Mouse (Mus musculus): ENCODE results near the gene Egfem1. TPM values are rescaled to one million over a fixed set of nuclear protein-coding genes. Genes with fewer than 3 reads are reported as not detected.

Egfem1 gene
- polyA plus RNA-seq, 1 experiment from 2014 or later: 5.4 TPM

DNA sequence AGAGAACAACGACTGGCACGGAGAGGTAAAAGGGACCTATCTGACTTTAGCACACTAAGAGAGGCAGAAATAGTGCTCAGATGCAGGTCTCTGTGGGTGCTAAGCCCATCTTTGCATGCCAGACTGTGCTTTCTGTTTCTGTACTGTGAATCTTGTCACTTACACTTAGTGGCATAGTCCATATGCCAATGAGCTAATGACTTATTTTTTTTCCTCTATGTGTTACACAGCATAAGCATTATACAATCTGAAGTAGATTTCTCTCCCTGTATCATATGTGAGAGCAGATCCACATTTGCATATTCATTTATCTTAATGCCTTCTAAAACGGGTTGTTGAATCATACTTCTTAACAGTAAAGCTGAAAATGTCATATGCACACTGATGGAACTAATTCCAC lies 317.2 kb downstream of the Egfem1 start:
- H3K4me1 ChIP-seq (replicated peaks): no peaks in the 10 kb centered on the region
- no peak for ATAC-seq (ENCODE audit: low read depth)
- no peak overlapping the region for H3K4me3 ChIP-seq
- H3K4me2 ChIP-seq: no peak overlapping the region
- H3K27me3 ChIP-seq: no peaks in the 10 kb centered on the region
- no peak overlapping the region for H3K27ac ChIP-seq (replicated peaks)
- H3K36me3 ChIP-seq: no peaks in the 10 kb centered on the region
- no peak overlapping the region for H3K9ac ChIP-seq
- 83% methylated on average over 3 of the region's 3 CpGs for WGBS
- H3K9me3 ChIP-seq: no peaks in the 10 kb centered on the region

DNA sequence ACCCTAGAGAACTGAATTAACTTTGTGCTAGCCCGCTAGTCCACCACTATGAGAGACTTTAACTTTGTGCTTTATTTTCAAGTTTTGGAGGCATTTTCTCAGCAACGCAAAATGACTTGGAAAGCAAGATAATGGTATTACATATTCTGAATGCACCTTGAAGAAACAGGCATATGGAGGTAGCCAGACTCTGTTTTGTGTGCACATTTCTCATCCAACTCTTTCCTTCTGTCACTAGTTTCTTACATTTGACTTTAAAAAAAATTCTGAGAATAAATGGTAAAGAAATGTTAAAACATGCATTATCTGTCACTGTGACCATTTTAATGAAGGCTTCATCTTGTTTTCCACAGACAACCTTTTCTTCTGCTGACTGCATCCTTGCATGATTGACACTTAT lies 339.8 kb downstream of the Egfem1 start:
- no peaks in the 10 kb centered on the region for H3K27me3 ChIP-seq
- no peak overlapping the region for H3K9ac ChIP-seq
- H3K4me1 ChIP-seq (replicated peaks): no peaks in the 10 kb centered on the region
- no peak overlapping the region for H3K27ac ChIP-seq (replicated peaks)
- H3K4me2 ChIP-seq: no peak overlapping the region
- no peaks in the 10 kb centered on the region for H3K9me3 ChIP-seq
- H3K4me3 ChIP-seq: no peak overlapping the region
- ATAC-seq (ENCODE audit: low read depth): no peak
- WGBS: 95% methylated on average over 2 of the region's 2 CpGs
- H3K36me3 ChIP-seq: no peaks in the 10 kb centered on the region

- no peak overlapping the region for H3K27ac ChIP-seq (replicated peaks)
- H3K27me3 ChIP-seq: no peaks in the 10 kb centered on the region
- H3K9ac ChIP-seq: no peak overlapping the region
- H3K4me1 ChIP-seq (replicated peaks): 0 out of 2 replicates have a peak, but pooled peaks cover 7% of the 10 kb centered on the region
- 55% methylated on average over 10 of the region's 10 CpGs for WGBS
- H3K4me2 ChIP-seq: no peak overlapping the region
- no peaks in the 10 kb centered on the region for H3K9me3 ChIP-seq
- no peaks in the 10 kb centered on the region for H3K36me3 ChIP-seq
- no peak overlapping the region for H3K4me3 ChIP-seq
- ATAC-seq (ENCODE audit: low read depth): no peak
Measured at GRCm38 (mm10) chr3:29432109-29433091, 350.6 kb downstream of the Egfem1 start.

- no peak overlapping the region for H3K4me3 ChIP-seq
- H3K4me1 ChIP-seq (replicated peaks): no peaks in the 10 kb centered on the region
- no peaks in the 10 kb centered on the region for H3K36me3 ChIP-seq
- WGBS: 89% methylated on average over 6 of the region's 6 CpGs
- H3K9me3 ChIP-seq: no peaks in the 10 kb centered on the region
- H3K27ac ChIP-seq (replicated peaks): no peak overlapping the region
- H3K9ac ChIP-seq: no peak overlapping the region
- ATAC-seq (ENCODE audit: low read depth): no peak
- H3K27me3 ChIP-seq: no peaks in the 10 kb centered on the region
- H3K4me2 ChIP-seq: no peak overlapping the region
Measured at GRCm38 (mm10) chr3:29443024-29443423, 361.2 kb downstream of the Egfem1 start.

DNA sequence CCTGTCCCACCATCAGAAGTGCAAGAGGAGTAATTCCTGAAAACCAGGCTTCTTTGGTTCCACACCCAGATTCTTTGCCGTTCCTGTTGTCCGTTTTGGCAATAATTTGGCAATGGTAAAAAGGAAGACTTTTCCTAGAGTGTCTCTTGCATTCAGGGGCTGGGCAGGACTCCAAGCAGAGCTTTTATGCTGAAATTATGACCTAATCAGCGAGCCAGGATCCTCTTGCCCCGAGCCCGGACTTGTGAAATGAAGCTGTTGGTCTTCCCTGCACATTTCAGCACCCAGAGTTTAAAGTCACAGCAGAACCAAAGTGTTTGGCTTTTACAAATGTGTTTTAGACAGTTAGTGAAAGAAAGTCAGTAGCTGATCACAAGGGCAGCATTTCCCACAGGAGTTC lies 362.8 kb downstream of the Egfem1 start:
- Histone ChIP-seq H3K9ac (no peak overlapping the region), H3K9me3 (no peaks in the 10 kb centered on the region), H3K4me3 (no peak overlapping the region), H3K4me1 (replicated peaks) (0 out of 2 replicates have a peak, but pooled peaks cover 6% of the 10 kb centered on the region), H3K36me3 (no peaks in the 10 kb centered on the region), H3K27me3 (no peaks in the 10 kb centered on the region), H3K27ac (replicated peaks) (no peak overlapping the region), H3K4me2 (no peak overlapping the region)
- no peak for ATAC-seq (ENCODE audit: low read depth)
- 65% methylated on average over 5 of the region's 5 CpGs for WGBS

DNA sequence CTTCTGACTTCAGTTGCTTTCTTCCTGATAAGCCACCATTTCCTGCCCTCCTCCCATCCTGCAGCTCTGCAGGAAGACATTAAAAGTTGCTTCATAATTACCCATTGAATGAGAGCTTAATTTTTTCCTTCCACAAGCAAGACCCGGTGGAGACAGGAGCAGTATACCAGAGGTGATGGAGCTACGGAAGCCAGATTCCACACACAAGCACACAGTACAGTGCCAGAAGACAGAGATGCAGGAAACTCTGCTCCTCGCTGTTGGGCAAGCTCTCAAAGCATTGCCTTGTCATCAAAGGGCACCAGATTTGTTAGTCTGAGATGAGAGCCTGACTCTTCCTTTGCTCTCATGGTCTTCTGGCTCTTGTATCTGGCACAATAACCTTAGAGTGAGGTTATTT lies 364.3 kb downstream of the Egfem1 start:
- Histone ChIP-seq H3K4me3 (no peak overlapping the region), H3K27ac (replicated peaks) (no peak overlapping the region), H3K9ac (no peak overlapping the region), H3K27me3 (no peaks in the 10 kb centered on the region), H3K4me2 (no peak overlapping the region), H3K9me3 (no peaks in the 10 kb centered on the region), H3K4me1 (replicated peaks) (0 out of 2 replicates have a peak, but pooled peaks cover 6% of the 10 kb centered on the region), H3K36me3 (no peaks in the 10 kb centered on the region)
- 70% methylated on average over 3 of the region's 3 CpGs for WGBS
- ATAC-seq (ENCODE audit: low read depth): no peak

DNA sequence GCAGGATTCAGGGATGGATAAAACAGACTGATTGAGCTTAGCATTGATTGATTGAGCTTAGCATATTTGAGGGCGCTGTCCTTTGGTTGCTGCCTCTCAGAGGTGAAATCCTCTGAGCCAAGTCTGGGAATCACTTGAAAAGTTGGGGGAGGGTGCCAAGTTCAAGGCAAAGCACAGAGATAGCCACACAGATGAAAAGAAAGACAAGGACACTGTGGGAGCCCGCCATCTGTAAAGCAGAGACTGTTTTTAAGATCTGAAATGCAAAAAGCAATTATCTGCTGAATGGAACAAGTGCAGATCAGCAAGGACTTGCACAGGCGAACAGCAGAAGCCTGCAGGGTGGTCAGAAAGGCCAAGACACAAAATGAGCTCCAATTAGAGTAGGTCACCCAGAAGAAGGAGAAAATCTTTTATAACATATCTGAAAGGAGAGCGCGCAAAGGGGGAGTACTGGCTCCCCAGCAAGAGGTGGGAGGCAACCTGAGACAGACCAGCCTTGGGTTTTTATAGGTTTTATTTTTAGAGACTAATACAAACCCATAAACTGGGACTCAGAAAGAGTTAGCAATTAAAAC lies 367.1 kb downstream of the Egfem1 start:
- Histone ChIP-seq H3K4me3 (no peak overlapping the region), H3K4me2 (no peak overlapping the region), H3K9me3 (no peaks in the 10 kb centered on the region), H3K27me3 (no peaks in the 10 kb centered on the region), H3K27ac (replicated peaks) (no peak overlapping the region), H3K9ac (no peak overlapping the region), H3K36me3 (no peaks in the 10 kb centered on the region), H3K4me1 (replicated peaks) (0 out of 2 replicates have a peak, but pooled peaks cover 6% of the 10 kb centered on the region)
- 58% methylated on average over 5 of the region's 5 CpGs for WGBS
- no peak for ATAC-seq (ENCODE audit: low read depth)

DNA sequence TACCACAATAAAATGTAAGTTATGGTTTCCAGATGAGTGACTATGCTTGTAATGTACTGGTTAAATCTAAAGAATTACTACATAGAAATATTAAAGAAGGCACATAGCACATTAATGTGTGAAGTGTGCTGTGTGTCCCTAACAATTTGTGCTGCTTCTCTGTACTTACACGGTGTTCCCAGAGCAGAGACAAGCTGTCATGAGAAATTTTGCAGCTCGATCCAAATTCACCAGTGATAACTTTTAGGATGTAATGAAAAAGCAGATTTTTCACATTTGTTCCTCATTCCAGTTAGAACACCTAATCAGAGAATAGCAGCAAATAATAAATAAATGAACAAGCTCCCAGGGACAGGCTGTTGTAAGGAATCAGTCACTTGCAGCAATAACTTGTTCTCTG lies 416.4 kb downstream of the Egfem1 start:
- H3K4me3 ChIP-seq: no peak overlapping the region
- peaks cover 8% of the 10 kb centered on the region for H3K4me1 ChIP-seq (replicated peaks)
- H3K36me3 ChIP-seq: no peaks in the 10 kb centered on the region
- no peak overlapping the region for H3K9ac ChIP-seq
- H3K27ac ChIP-seq (replicated peaks): no peak overlapping the region
- no peaks in the 10 kb centered on the region for H3K27me3 ChIP-seq
- ATAC-seq (ENCODE audit: low read depth): no peak
- WGBS: 88% methylated on average over 2 of the region's 2 CpGs
- no peak overlapping the region for H3K4me2 ChIP-seq
- no peaks in the 10 kb centered on the region for H3K9me3 ChIP-seq

GRCm38 (mm10) chr3:29499188-29499587 lies 417.4 kb downstream of the Egfem1 start:
- Histone ChIP-seq H3K36me3 (no peaks in the 10 kb centered on the region), H3K4me1 (replicated peaks) (peaks cover 8% of the 10 kb centered on the region), H3K27ac (replicated peaks) (no peak overlapping the region), H3K4me2 (no peak overlapping the region), H3K4me3 (no peak overlapping the region), H3K27me3 (no peaks in the 10 kb centered on the region), H3K9me3 (no peaks in the 10 kb centered on the region), H3K9ac (no peak overlapping the region)
- no peak for ATAC-seq (ENCODE audit: low read depth)
- 48% methylated on average over 6 of the region's 6 CpGs for WGBS

- no peak for ATAC-seq (ENCODE audit: low read depth)
- 68% methylated on average over 11 of the region's 11 CpGs for WGBS
- Histone ChIP-seq H3K36me3 (no peaks in the 10 kb centered on the region), H3K9me3 (no peaks in the 10 kb centered on the region), H3K4me3 (no peak overlapping the region), H3K4me2 (no peak overlapping the region), H3K9ac (no peak overlapping the region), H3K27ac (replicated peaks) (no peak overlapping the region), H3K27me3 (no peaks in the 10 kb centered on the region), H3K4me1 (replicated peaks) (0 out of 2 replicates have a peak, but pooled peaks cover 5% of the 10 kb centered on the region)
Measured at GRCm38 (mm10) chr3:29525298-29525962, 443.6 kb downstream of the Egfem1 start.

DNA sequence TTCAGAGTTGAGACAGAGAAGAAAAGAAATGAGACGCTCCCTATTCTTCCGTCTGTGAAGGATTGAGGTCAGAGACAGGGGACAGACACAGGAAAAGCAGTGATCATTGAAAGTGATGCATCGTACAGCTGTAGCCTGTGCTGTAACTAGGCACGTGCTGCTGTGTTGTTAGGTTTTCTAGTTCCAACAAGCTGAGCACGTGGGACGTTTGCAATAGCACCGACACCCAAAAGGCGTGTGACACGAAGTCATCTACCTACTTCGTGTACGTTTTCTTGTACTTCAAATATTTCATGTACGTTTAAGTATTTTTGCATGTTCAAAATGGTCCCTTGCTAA lies 444.1 kb downstream of the Egfem1 start:
- no peak for ATAC-seq (ENCODE audit: low read depth)
- 0 out of 2 replicates have a peak, but pooled peaks cover 5% of the 10 kb centered on the region for H3K4me1 ChIP-seq (replicated peaks)

DNA sequence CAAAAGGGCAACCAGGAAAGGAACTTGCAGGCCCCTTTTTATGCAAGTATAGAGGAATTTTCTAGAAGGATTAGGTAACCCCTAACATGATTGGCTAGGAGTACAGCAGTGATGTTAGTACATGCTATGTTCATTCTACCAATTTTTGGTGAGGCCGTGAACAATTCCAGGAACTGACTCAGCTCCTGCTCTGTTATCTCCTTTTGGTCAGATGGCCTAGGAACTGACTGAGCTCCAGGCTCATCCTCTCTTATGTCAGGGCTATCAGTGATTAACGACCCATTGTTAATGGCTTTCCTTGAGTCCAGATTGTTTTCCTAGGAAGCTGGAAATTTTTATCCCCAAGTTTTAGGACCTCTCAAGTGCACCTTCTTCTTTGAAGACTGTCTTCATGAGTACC lies 457.4 kb downstream of the Egfem1 start:
- 79% methylated on average over 2 of the region's 2 CpGs for WGBS

More for the DNA sequence above, 444.1 kb downstream of the Egfem1 start:
- no peaks in the 10 kb centered on the region for H3K27me3 ChIP-seq
- no peaks in the 10 kb centered on the region for H3K9me3 ChIP-seq
- H3K9ac ChIP-seq: no peak overlapping the region
- H3K4me3 ChIP-seq: no peak overlapping the region
- no peak overlapping the region for H3K27ac ChIP-seq (replicated peaks)
- no peaks in the 10 kb centered on the region for H3K36me3 ChIP-seq
- WGBS: 77% methylated on average over 12 of the region's 12 CpGs
- no peak overlapping the region for H3K4me2 ChIP-seq

More for the DNA sequence above, 457.4 kb downstream of the Egfem1 start:
- H3K4me3 ChIP-seq: no peak overlapping the region
- H3K27ac ChIP-seq (replicated peaks): no peak overlapping the region
- H3K9me3 ChIP-seq: no peaks in the 10 kb centered on the region
- no peaks in the 10 kb centered on the region for H3K27me3 ChIP-seq
- H3K36me3 ChIP-seq: no peaks in the 10 kb centered on the region
- no peak overlapping the region for H3K4me2 ChIP-seq
- ATAC-seq (ENCODE audit: low read depth): no peak
- H3K9ac ChIP-seq: no peak overlapping the region
- H3K4me1 ChIP-seq (replicated peaks): peaks cover 8% of the 10 kb centered on the region

Measured in neural tube, embryonic 13.5 days (tissue).